Mouse (Mus musculus) CH12.LX (cell line): ENCODE data around the gene Vat1l. TPM values are rescaled to one million over a fixed set of nuclear protein-coding genes. Genes with fewer than 3 reads are reported as not detected.

Experiments
- DNase-seq: peaks from one replicate; pipeline ENCODE4 v3.0.0-alpha.2; 2013; ENCODE audit errors: extremely low read depth
- H3K27ac ChIP-seq: 2 replicates; pipeline ENCODE4 v1.5.1; 2012; ENCODE audit warnings: low read depth, mild to moderate bottlenecking, control low read depth, moderate library complexity; ENCODE audit not compliant: insufficient read depth
- H3K27me3 ChIP-seq: replicated peaks from 2 replicates; pipeline ENCODE3; 2012; ENCODE audit warnings: inconsistent platforms
- H3K36me3 ChIP-seq, 2 experiments: replicated peaks in 1 of 2; 2 replicates each; pipeline versions ENCODE3 to v1.6.1; 2012; ENCODE audit warnings: inconsistent platforms in 1 of 2, low read length in 1 of 2, mild to moderate bottlenecking in 1 of 2, mixed read lengths in 1 of 2, moderate library complexity in 1 of 2; ENCODE audit not compliant: control insufficient read depth in 1 of 2, insufficient read depth in 1 of 2
- H3K4me1 ChIP-seq, 2 experiments: 2 replicates each; pipeline ENCODE4 v1.6.1; 2012; ENCODE audit warnings: inconsistent platforms in 1 of 2, moderate library complexity in 1 of 2; ENCODE audit not compliant: insufficient read depth in 2 of 2, control insufficient read depth in 1 of 2
- H3K4me2 ChIP-seq: 2 replicates; pipeline ENCODE4 v1.6.1; 2012; ENCODE audit warnings: low read depth, mild to moderate bottlenecking, control low read depth; ENCODE audit not compliant: poor library complexity, insufficient read depth, severe bottlenecking
- H3K4me3 ChIP-seq, 3 experiments: fragments of 150-350 bp in 1 of 3; sonication (generic) in 1 of 3; replicated peaks in 1 of 3; 2 replicates each; pipeline versions ENCODE3 to v1.5.1; 2011 to 2012; ENCODE audit warnings: low read depth in 2 of 3, low read length in 2 of 3, mild to moderate bottlenecking in 2 of 3, moderate library complexity in 2 of 3, control low read depth in 1 of 3, improper control_type of control experiment in 1 of 3, inconsistent platforms in 1 of 3, mixed read lengths in 1 of 3; ENCODE audit not compliant: poor library complexity in 1 of 3
- H3K79me2 ChIP-seq: replicated peaks from 2 replicates; pipeline ENCODE4 v1.6.1; 2012; ENCODE audit warnings: mild to moderate bottlenecking, moderate library complexity; ENCODE audit not compliant: control insufficient read depth, poor library complexity, insufficient read depth, severe bottlenecking; ENCODE audit errors: extremely low read depth
- H3K9ac ChIP-seq: 2 replicates; pipeline ENCODE4 v1.6.1; 2012; ENCODE audit warnings: low read depth, mild to moderate bottlenecking, control low read depth, moderate library complexity; ENCODE audit not compliant: insufficient read depth
- H3K9me3 ChIP-seq: replicated peaks from 2 replicates; pipeline ENCODE3; 2012; ENCODE audit warnings: low read length, inconsistent platforms, mixed read lengths
- BHLHE40 ChIP-seq: IDR thresholded peaks from 2 replicates; pipeline ENCODE4 v1.6.1; 2011; ENCODE audit warnings: mild to moderate bottlenecking, low read depth, low read length, improper control_type of control experiment
- CHD1 ChIP-seq: IDR thresholded peaks from 2 replicates; pipeline ENCODE4 v1.6.1; 2012; ENCODE audit warnings: low read depth, low read length, improper control_type of control experiment, inconsistent platforms
- EP300 ChIP-seq: IDR thresholded peaks from 2 replicates; pipeline ENCODE4 v1.6.1; 2011; ENCODE audit warnings: low read length, improper control_type of control experiment
- GABPA ChIP-seq: IDR thresholded peaks from 2 replicates; pipeline ENCODE4 v1.6.1; 2012; ENCODE audit warnings: low read depth, low read length, improper control_type of control experiment, inconsistent platforms; ENCODE audit not compliant: insufficient replicate concordance
- MAFK ChIP-seq: IDR thresholded peaks from 2 replicates; pipeline ENCODE4 v1.6.1; 2011; ENCODE audit warnings: low read length, improper control_type of control experiment; ENCODE audit not compliant: insufficient replicate concordance
- NELFE ChIP-seq: IDR thresholded peaks from 2 replicates; pipeline ENCODE4 v1.6.1; 2011; ENCODE audit warnings: low read depth, low read length, improper control_type of control experiment
- NRF1 ChIP-seq: IDR thresholded peaks from 2 replicates; pipeline ENCODE4 v1.6.1; 2014; ENCODE audit warnings: low read depth, mild to moderate bottlenecking, inconsistent platforms, low read length, improper control_type of control experiment, moderate library complexity
- POLR2A ChIP-seq: IDR thresholded peaks from 2 replicates; pipeline ENCODE4 v1.6.1; 2011; ENCODE audit warnings: low read depth, mild to moderate bottlenecking, improper control_type of control experiment, low read length
- POLR2AphosphoS2 ChIP-seq: IDR thresholded peaks from 2 replicates; pipeline ENCODE4 v1.6.1; 2011; ENCODE audit warnings: low read depth, low read length, improper control_type of control experiment
- RAD21 ChIP-seq: IDR thresholded peaks from 2 replicates; pipeline ENCODE4 v1.6.1; 2011; ENCODE audit warnings: low read depth, mild to moderate bottlenecking, low read length, improper control_type of control experiment, moderate library complexity
- SIN3A ChIP-seq: IDR thresholded peaks from 2 replicates; pipeline ENCODE4 v1.6.1; 2012; ENCODE audit warnings: low read length, improper control_type of control experiment, inconsistent platforms
- TCF12 ChIP-seq: IDR thresholded peaks from 2 replicates; pipeline ENCODE4 v1.6.1; 2014; ENCODE audit warnings: low read depth, mild to moderate bottlenecking, inconsistent platforms, low read length, improper control_type of control experiment
- USF2 ChIP-seq: conservative IDR thresholded peaks from 2 replicates; pipeline ENCODE4 v1.6.1; 2011; ENCODE audit warnings: low read depth, low read length, improper control_type of control experiment
- dilution Hi-C: fragments of 300-500 bp; cut with MboI; formaldehyde crosslinking; loops from 2 replicates; pipeline ENCODE4 v1.14.3; 2020; ENCODE audit warnings: low sequenced_read_pairs; ENCODE audit not compliant: extremely low pct_unique_long_range_greater_than_20kb, extremely low pct_ligation_motif_present
- in situ Hi-C: fragments of 300-500 bp; cut with MboI; formaldehyde crosslinking; loops from 3 replicates; pipeline ENCODE4 v1.14.3; 2019; ENCODE audit warnings: low sequenced_read_pairs, low pct_ligation_motif_present, low pct_unique_long_range_greater_than_20kb, mixed read lengths
- polyA plus RNA-seq: library from polyadenylated mRNA; unstranded; fragments of >175 nt; gene quantifications from 2 replicates; pipeline ENCODE4 v1.2.1, GENCODE M21; 2012; ENCODE audit warnings: low read depth; ENCODE audit not compliant: insufficient read length
- total RNA-seq, 2 experiments: library from RNA; depleted of rRNA; stranded (reverse); fragments of 300-350 nt in 1 of 2; fragments of >200 nt in 1 of 2; gene quantifications; 2 replicates each; pipeline ENCODE4 v1.2.3; 2012 to 2014

Gene Vat1l
- total and polyA plus RNA-seq, 3 experiments, result not detected

DNA sequence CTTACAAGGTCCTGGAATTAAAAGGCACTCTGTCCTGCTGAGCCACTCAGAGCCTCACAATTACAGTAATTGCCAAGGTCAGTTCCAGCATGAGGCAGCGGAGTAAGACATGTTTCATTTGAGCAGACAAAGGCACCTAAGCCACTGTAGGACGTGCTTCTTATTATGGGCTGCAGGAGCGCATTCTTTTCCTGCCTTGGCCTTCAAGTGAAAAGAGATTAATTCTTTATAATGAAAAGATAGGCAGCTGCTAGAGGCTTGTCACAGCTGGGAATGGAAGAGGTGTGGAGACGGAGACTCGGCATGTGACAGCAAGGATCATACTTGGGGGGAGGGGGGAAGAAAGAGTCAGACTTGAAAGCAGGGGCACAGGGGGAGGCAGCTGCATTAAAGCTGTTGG, 126.5 kb downstream of the Vat1l start:
- TF ChIP-seq TCF12, result no peak
- TF ChIP-seq POLR2A, result no peak
- no peak for TF ChIP-seq NELFE
- in situ Hi-C loops (no loop called here), dilution Hi-C loops (no loop called here)

DNA sequence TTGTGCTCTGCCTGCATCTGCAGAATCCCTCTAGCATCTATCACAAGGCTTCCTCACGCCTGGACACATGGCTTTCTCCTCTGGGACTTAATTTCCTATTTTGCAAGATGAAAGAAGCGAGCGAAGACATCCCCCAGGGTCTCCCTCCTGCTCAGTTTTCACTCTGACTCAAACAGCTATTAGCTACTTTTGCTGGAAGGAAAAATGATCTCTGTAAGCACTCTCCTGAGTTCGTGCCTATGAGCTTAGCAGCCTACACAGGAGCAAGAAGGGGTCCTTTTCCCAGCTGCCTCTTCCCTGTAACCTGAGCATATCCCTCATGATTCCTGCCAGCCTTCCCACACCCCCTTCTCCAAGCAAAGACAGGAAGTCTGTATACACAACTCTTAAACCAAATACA, 127.5 kb downstream of the Vat1l start:
- Histone ChIP-seq H3K27me3 (no peaks in the 10 kb centered on the region), H3K9ac (no peak overlapping the region), H3K9me3 (peaks cover 63% of the 10 kb centered on the region), H3K4me3 (no peak overlapping the region), H3K36me3 (no peaks in the 10 kb centered on the region), H3K79me2 (no peaks in the 10 kb centered on the region), H3K4me1 (no peaks in the 10 kb centered on the region), H3K27ac (no peak overlapping the region), H3K4me2 (no peak overlapping the region)
- TF ChIP-seq NRF1 (no peak), BHLHE40 (no peak), GABPA (no peak), EP300 (no peak)
- dilution Hi-C loops, result no loop called here
- DNase-seq, result no peak
- in situ Hi-C loops, result no loop called here

More for the DNA sequence above, 126.5 kb downstream of the Vat1l start:
- Histone ChIP-seq H3K79me2 (no peaks in the 10 kb centered on the region), H3K27me3 (no peaks in the 10 kb centered on the region), H3K9me3 (peaks cover 56% of the 10 kb centered on the region), H3K27ac (no peak overlapping the region), H3K4me3 (no peak overlapping the region), H3K36me3 (no peaks in the 10 kb centered on the region), H3K9ac (no peak overlapping the region), H3K4me1 (no peaks in the 10 kb centered on the region), H3K4me2 (no peak overlapping the region)
- DNase-seq, result no peak

DNA sequence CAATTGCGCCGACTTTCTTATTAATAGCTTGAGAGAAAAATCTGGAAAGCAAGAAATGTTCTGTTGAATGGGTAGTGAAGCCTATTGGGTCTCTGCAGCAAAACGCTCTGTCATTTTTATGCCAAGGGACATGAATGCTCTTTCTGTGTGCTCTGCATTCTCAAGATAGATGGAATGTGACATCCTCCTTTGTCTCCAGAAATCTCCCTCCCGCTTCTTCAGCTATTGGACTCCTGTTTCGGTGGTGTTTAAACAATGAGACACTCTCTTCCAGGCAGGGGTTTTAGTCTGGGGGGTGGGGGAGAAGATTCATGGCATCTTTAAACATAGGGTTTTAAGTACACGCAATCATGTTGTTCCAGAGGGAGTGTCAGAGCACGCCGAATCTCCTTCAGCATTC, 130.3 kb downstream of the Vat1l start:
- in situ Hi-C loops (no loop called here), dilution Hi-C loops (no loop called here)
- H3K4me3 ChIP-seq, result no peak overlapping the region
- peaks cover 73% of the 10 kb centered on the region for H3K9me3 ChIP-seq
- no peak for DNase-seq
- no peaks in the 10 kb centered on the region for H3K36me3 ChIP-seq
- no peak overlapping the region for H3K4me2 ChIP-seq
- H3K27me3 ChIP-seq, result no peaks in the 10 kb centered on the region
- H3K4me1 ChIP-seq, result no peaks in the 10 kb centered on the region
- no peak overlapping the region for H3K9ac ChIP-seq
- TF ChIP-seq USF2 (no peak), MAFK (no peak), POLR2AphosphoS2 (no peak), CHD1 (no peak), RAD21 (no peak), SIN3A (no peak)
- no peak overlapping the region for H3K27ac ChIP-seq
- H3K79me2 ChIP-seq, result no peaks in the 10 kb centered on the region
